Mouse (Mus musculus): ENCODE data around the gene Syn3.

- TF ChIP-seq CTCF (IDR thresholded peaks at IDR 0.05; ENCODE audit: borderline replicate concordance, insufficient read depth, low read depth, low read length) (peak; percentile 94), POLR2A (IDR thresholded peaks at IDR 0.05; ENCODE audit: borderline replicate concordance, insufficient read depth, low read length) (peak; percentile 86)
Observed at GRCm38 (mm10) chr10:86498673-86499391, at the start of gene Syn3.
